Mouse (Mus musculus): ENCODE data around the gene Plin4.

DNA sequence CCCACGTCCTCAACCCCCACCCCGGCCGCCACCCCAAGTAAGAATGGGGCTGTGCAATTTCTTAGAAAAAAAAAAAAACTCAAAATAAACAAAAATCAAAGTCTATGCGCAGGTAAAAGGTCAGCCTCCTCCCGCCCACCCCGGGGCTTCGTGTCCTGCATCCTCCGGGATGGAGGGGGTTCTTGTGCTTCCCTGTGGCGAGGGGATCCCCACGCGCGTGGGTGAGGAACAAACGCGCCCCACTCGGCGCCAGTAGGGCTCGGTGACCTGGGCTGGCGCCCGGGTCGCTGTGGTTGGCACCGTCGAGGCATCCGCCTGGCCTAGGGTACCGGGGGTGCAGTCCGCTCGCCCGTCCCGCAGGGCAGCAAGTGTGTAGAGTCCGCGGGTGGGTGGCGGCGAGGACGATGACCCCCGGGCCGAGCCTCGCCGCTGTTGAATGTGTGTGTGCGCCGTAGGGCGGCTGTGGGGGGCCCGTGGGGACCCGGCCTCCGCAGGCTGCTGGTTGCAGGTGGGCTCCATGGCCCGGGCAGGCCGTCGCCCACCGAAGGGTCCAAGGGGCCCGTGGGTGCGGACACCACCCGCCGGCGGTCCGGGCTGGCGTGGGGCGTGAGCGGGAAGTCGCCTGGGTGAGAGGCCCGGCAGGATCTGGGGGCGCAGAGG, 14.2 kb upstream of the Plin4 start:
- TF ChIP-seq CTCF (IDR thresholded peaks at IDR 0.05; ENCODE audit: low read depth, low read length) (no peak), POLR2AphosphoS5 (IDR thresholded peaks at IDR 0.05; ENCODE audit: insufficient replicate concordance, low read depth, low read length) (no peak), TAL1 (conservative IDR thresholded peaks at IDR 0.05; ENCODE audit: low read depth, low read length) (no peak), GATA1 (IDR thresholded peaks at IDR 0.05; ENCODE audit: borderline replicate concordance, low read length) (no peak), GATA2 (IDR thresholded peaks at IDR 0.05; ENCODE audit: borderline replicate concordance, low read depth, low read length) (no peak)
